Mouse (Mus musculus) hindbrain, embryonic 11.5 days (tissue): ENCODE measurements around the gene Inha. TPM values are rescaled to one million over a fixed set of nuclear protein-coding genes. Genes with fewer than 3 reads are reported as not detected.

Experiments
- ATAC-seq: fragments of 200-750 bp; cut with Nextera tagmentation; 2 replicates; pipeline ENCODE4 v1.8.0; 2017; ENCODE audit warnings: mild to moderate bottlenecking, moderate TSS enrichment, moderate library complexity; ENCODE audit not compliant: low FRiP score
- DNase-seq: peaks from one replicate; pipeline ENCODE4 v3.0.0-alpha.2; 2015; ENCODE audit warnings: low spot score
- H3K27ac ChIP-seq: fragments of 300-500 bp; sonication (generic); 2 replicates; pipeline ENCODE4 v1.5.1; 2014; ENCODE audit warnings: mild to moderate bottlenecking, low read depth, low read length
- H3K27me3 ChIP-seq: fragments of 300-500 bp; sonication (generic); 2 replicates; pipeline ENCODE4 v1.6.1; 2014; ENCODE audit warnings: mild to moderate bottlenecking, low read length, moderate library complexity, mixed read lengths; ENCODE audit not compliant: control insufficient read depth, insufficient read depth
- H3K36me3 ChIP-seq: fragments of 300-500 bp; sonication (generic); 2 replicates; pipeline ENCODE4 v1.6.1; 2014; ENCODE audit warnings: mild to moderate bottlenecking, low read length, moderate library complexity, mixed read lengths; ENCODE audit not compliant: control insufficient read depth, insufficient read depth
- H3K4me1 ChIP-seq: fragments of 300-500 bp; sonication (generic); replicated peaks from 2 replicates; pipeline ENCODE4 v1.6.1; 2014; ENCODE audit warnings: low read length, mixed read lengths; ENCODE audit not compliant: control insufficient read depth, insufficient read depth
- H3K4me2 ChIP-seq: fragments of 300-500 bp; sonication (generic); replicated peaks from 2 replicates; pipeline ENCODE4 v1.6.1; 2014; ENCODE audit warnings: mild to moderate bottlenecking, low read depth, low read length
- H3K4me3 ChIP-seq: fragments of 300-500 bp; sonication (generic); 2 replicates; pipeline ENCODE4 v1.5.1; 2014; ENCODE audit warnings: low read depth, low read length
- H3K9ac ChIP-seq: fragments of 300-500 bp; sonication (generic); 2 replicates; pipeline ENCODE4 v1.6.1; 2014; ENCODE audit warnings: low read depth, low read length
- H3K9me3 ChIP-seq: fragments of 300-500 bp; sonication (generic); 2 replicates; pipeline ENCODE4 v1.6.1; 2016; ENCODE audit warnings: low read length; ENCODE audit not compliant: control insufficient read depth
- WGBS: fragments of 180-500 bp; shearing (Covaris S2); extraction: QIAGEN DNeasy Blood & Tissue Kit; methylation state at CpG from one replicate; pipeline ENCODE4 v1.1.7; 2014; 5-methylcytosine and 5-hydroxymethylcytosine counted together
- polyA plus RNA-seq: library from polyadenylated mRNA; unstranded; fragments of >200 nt; fragmentation: Nextera tagmentation; extraction: Ambion mirVana; gene quantifications from 2 replicates; pipeline ENCODE4 v1.2.1, GENCODE M21; 2014

The Inha gene
- polyA plus RNA-seq, 1 experiment from 2014 or later: 2.0 TPM

GRCm38 (mm10) chr1:75469287-75469825 is 37.5 kb upstream of the Inha start:
- peaks cover 3% of the 10 kb centered on the region for H3K4me1 ChIP-seq
- H3K27ac ChIP-seq: no peak overlapping the region
- 0 out of 2 replicates have a peak, but pooled peaks cover 4% of the 10 kb centered on the region for H3K36me3 ChIP-seq
- H3K27me3 ChIP-seq: no peaks in the 10 kb centered on the region
- DNase-seq: no peak
- H3K4me2 ChIP-seq: no peak overlapping the region
- H3K9ac ChIP-seq: no peak overlapping the region
- 79% methylated on average over 17 of the region's 17 CpGs for WGBS
- H3K4me3 ChIP-seq: no peak overlapping the region
- no peaks in the 10 kb centered on the region for H3K9me3 ChIP-seq
- ATAC-seq: no peak

DNA sequence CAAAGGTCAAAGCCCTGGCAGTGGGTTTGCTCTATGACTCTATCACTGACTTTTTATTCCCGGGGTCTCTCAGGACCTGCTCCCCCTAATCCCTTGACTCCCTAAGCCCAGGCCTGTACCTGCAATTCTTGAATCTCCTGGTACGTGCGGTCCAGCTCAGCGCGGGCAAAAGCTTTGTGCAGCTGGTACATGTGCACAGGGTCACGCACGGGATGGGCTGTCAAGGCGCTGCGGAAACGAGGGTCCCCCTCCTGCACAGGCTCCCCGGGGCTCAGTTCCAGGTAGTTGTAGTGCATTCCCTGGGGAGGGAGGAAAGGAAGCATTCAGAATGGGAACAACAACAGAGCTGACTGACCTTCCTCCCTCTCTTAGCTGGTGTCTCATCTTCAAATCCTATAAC is 30.4 kb upstream of the Inha start:
- H3K4me1 ChIP-seq: 0 out of 2 replicates have a peak, but pooled peaks cover 3% of the 10 kb centered on the region
- H3K9ac ChIP-seq: no peak overlapping the region

DNA sequence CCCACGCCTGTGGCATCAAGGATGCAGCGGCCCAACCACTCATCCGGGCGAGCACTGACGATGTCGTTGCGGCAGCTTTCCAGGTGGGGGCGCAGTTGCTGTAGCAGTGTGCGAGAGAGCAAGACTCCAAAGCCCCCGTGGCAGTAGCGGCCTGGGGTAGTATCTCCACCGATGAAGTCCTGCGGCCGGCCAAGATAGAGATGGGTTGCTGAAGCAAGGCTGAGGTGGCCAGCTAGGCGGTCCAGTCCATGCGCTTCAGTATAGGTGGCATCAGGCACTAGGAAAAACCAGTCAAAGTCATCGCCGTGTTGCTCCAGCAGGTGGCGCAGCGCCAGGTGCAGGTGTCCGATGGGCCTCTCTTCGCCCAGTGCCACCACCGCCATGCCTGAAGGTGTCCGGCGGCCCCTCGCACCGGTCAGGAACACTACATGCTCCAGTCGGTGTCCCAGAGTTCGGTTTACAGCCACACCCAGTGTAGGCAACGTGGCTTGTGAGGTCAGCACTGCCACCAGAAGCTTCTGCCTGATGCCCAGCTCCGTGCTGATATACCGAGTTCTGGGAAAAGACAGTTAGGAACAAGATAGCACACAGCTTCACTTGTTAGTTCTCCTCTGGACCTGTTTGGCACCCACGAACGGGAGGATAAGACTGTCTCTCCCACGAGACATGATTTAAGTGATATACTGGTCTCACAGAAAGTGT is 29.5 kb upstream of the Inha start:
- Histone ChIP-seq H3K4me2 (peak overlapping the region; percentile 27), H3K9ac (no peak overlapping the region), H3K4me1 (0 out of 2 replicates have a peak, but pooled peaks cover 3% of the 10 kb centered on the region), H3K27me3 (peaks cover 6% of the 10 kb centered on the region), H3K9me3 (no peaks in the 10 kb centered on the region), H3K36me3 (peaks cover 12% of the 10 kb centered on the region; the same call in 1 of the 2 replicates), H3K4me3 (peak overlapping the region; percentile 10), H3K27ac (no peak overlapping the region)
- WGBS: 12% methylated on average over 35 of the region's 35 CpGs
- DNase-seq (peak; percentile 86), ATAC-seq (no peak)

More for the DNA sequence above, 30.4 kb upstream of the Inha start:
- no peak overlapping the region for H3K27ac ChIP-seq
- 0 out of 2 replicates have a peak, but pooled peaks cover 5% of the 10 kb centered on the region for H3K27me3 ChIP-seq
- no peaks in the 10 kb centered on the region for H3K9me3 ChIP-seq
- H3K4me2 ChIP-seq: no peak overlapping the region
- ATAC-seq: no peak
- WGBS: 97% methylated on average over 11 of the region's 11 CpGs
- H3K36me3 ChIP-seq: peaks cover 12% of the 10 kb centered on the region; the same call in 1 of the 2 replicates
- DNase-seq: no peak
- H3K4me3 ChIP-seq: no peak overlapping the region

- peak overlapping the region; percentile 92 for H3K4me2 ChIP-seq
- 0 out of 2 replicates have a peak, but pooled peaks cover 3% of the 10 kb centered on the region for H3K4me1 ChIP-seq
- peaks cover 11% of the 10 kb centered on the region for H3K27me3 ChIP-seq
- 58% methylated on average over 3 of the region's 3 CpGs for WGBS
- ATAC-seq (no peak), DNase-seq (no peak)
- peaks cover 15% of the 10 kb centered on the region; the same call in 1 of the 2 replicates for H3K36me3 ChIP-seq
- no peak overlapping the region for H3K9ac ChIP-seq
- H3K27ac ChIP-seq: no peak overlapping the region
- no peaks in the 10 kb centered on the region for H3K9me3 ChIP-seq
- peak overlapping the region; percentile 88 for H3K4me3 ChIP-seq
Observed at GRCm38 (mm10) chr1:75477966-75478290, 28.9 kb upstream of the Inha start.

GRCm38 (mm10) chr1:75478497-75478896 is 28.4 kb upstream of the Inha start:
- ATAC-seq (no peak), DNase-seq (peak; percentile 41)
- WGBS: under 1% methylated on average over 18 of the region's 25 CpGs
- H3K9ac ChIP-seq: peak overlapping the region; percentile 84
- H3K36me3 ChIP-seq: peaks cover 11% of the 10 kb centered on the region; the same call in 1 of the 2 replicates
- peak overlapping the region; percentile 76 for H3K27ac ChIP-seq
- 0 out of 2 replicates have a peak, but pooled peaks cover 3% of the 10 kb centered on the region for H3K4me1 ChIP-seq
- H3K4me2 ChIP-seq: peak overlapping the region; percentile 92
- H3K4me3 ChIP-seq: peak overlapping the region; percentile 88
- H3K9me3 ChIP-seq: no peaks in the 10 kb centered on the region
- peaks cover 15% of the 10 kb centered on the region for H3K27me3 ChIP-seq

DNA sequence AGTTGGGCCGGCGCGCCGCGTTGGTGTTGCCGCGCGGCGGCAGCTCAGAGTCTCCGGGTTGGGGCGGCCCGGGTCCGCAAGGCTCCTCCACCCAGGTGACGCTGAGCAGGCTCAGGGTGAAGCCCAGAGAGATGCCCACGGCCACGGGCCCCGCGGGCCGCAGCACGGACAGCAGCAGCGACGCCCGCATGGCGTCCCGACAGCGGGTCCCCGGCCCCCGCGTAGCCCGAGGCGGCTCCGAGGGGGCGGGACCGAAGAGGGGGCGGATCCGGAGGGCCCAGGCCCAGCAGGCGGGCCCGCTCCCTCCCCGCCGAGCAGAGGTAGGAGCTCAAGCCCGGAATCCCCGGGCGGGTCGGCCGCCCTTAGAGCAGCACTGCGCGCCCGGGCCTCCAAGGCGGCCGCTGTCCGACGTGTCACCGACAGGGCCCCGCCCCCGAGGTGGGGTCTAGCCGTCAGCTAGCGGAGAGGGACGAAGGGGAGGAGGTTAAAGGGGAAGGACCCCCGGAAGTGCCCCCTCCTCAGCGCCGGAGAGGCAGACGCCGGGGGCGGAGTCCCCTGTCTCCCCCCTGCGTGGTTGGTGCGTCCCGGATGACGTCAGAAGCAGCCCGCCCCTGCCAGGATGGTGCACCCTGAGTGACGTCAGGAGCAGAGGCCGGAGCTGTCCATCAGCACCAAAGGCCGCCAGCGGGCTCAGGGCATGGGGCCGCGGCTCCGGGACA is 27.8 kb upstream of the Inha start, which contains the start of the genes Chpf and Tmem198:
Gene Chpf, minus strand, starts transcription at position 392 of the 719 bp plus-strand sequence.
Gene Tmem198, plus strand, starts transcription at position 617 of the 719 bp plus-strand sequence.
- under 1% methylated on average over 72 of the region's 76 CpGs for whole genome bisulfite sequencing

GRCm38 (mm10) chr1:75479635-75479989 is 27.3 kb upstream of the Inha start:
- Histone ChIP-seq H3K27me3 (peaks cover 18% of the 10 kb centered on the region), H3K9ac (peak overlapping the region; percentile 84), H3K9me3 (no peaks in the 10 kb centered on the region), H3K4me3 (peak overlapping the region; percentile 88), H3K4me2 (peak overlapping the region; percentile 92), H3K4me1 (0 out of 2 replicates have a peak, but pooled peaks cover 3% of the 10 kb centered on the region), H3K27ac (0 out of 2 replicates have a peak overlapping the region, but pooled peaks have one; percentile 65), H3K36me3 (peaks cover 11% of the 10 kb centered on the region; the same call in 1 of the 2 replicates)
- peak; percentile 68 for ATAC-seq
- 2% methylated on average over 23 of the region's 24 CpGs for WGBS
- no peak for DNase-seq

More for the DNA sequence above, 27.8 kb upstream of the Inha start, which contains the start of the genes Chpf and Tmem198:
- Histone ChIP-seq H3K27me3 (peaks cover 16% of the 10 kb centered on the region), H3K4me3 (peak within 1 kb of the TSS; percentile 88), H3K4me2 (peak within 1 kb of the TSS; percentile 92), H3K9ac (peak within 1 kb of the TSS; percentile 84), H3K27ac (peak within 1 kb of the TSS; percentile 76), H3K9me3 (no peaks in the 10 kb centered on the region), H3K4me1 (0 out of 2 replicates have a peak, but pooled peaks cover 3% of the 10 kb centered on the region), H3K36me3 (peaks cover 11% of the 10 kb centered on the region; the same call in 1 of the 2 replicates)
- ATAC-seq (peak; percentile 92), DNase-seq (peak; percentile 98)

DNA sequence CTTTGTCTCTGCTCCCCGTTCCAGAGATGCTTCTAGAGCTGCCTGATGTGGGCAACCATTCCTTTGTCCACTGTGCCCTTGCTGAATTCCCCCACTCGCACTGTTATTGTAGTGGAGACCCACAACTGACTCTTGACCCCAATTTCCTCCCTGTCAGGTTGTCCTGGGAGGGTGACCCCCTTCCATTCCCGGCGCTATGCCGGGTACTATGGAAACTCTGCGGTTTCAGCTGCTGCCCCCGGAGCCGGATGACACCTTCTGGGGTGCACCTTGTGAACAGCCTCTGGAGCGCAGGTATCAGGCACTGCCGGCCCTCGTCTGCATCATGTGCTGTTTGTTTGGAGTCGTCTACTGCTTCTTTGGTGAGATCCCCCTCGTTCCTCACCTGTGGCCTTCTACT is 26.8 kb upstream of the Inha start:
- 0 out of 2 replicates have a peak, but pooled peaks cover 3% of the 10 kb centered on the region for H3K4me1 ChIP-seq
- WGBS: 15% methylated on average over 13 of the region's 13 CpGs
- H3K9me3 ChIP-seq: no peaks in the 10 kb centered on the region
- H3K27me3 ChIP-seq: peaks cover 22% of the 10 kb centered on the region
- H3K36me3 ChIP-seq: peaks cover 8% of the 10 kb centered on the region; the same call in 1 of the 2 replicates
- peak overlapping the region; percentile 92 for H3K4me2 ChIP-seq
- no peak overlapping the region for H3K27ac ChIP-seq
- peak overlapping the region; percentile 88 for H3K4me3 ChIP-seq
- ATAC-seq (no peak), DNase-seq (no peak)
- peak overlapping the region; percentile 84 for H3K9ac ChIP-seq
